8 mouse cellular contexts compared by ENCODE assay signal in genomic region chr1:89580031-89580998, GRCm38 (mm10).
DNase-seq lines count a peak whose midpoint lies in the region; ATAC-seq and TF ChIP-seq lines count a peak whose summit lies in the region.

No protein-coding gene starts in this region.

- DNase-seq in 3134 (ENCODE audit: extremely low read depth, insufficient read length, low spot score) = peak; percentile 81
- peak; percentile 89 for DNase-seq in kidney, postnatal 10 days
- DNase-seq in thymus, postnatal 14 days = peak; percentile 66

- no peak for TF ChIP-seq CTCF in bone marrow macrophage, adult 2 months (IDR thresholded peaks at IDR 0.05; ENCODE audit: low read depth, low read length)
- no peak for TF ChIP-seq CTCF in embryonic fibroblast, embryonic 13.5 days (IDR thresholded peaks at IDR 0.05; ENCODE audit: borderline replicate concordance, insufficient read depth, low read length)

- peaks cover 21% of the 10 kb centered on the region for H3K4me1 ChIP-seq in bone marrow macrophage, adult 2 months (ENCODE audit: control insufficient read depth, insufficient read depth, low read length)
- peaks cover 11% of the 10 kb centered on the region for H3K4me1 ChIP-seq in embryonic fibroblast, embryonic 13.5 days (ENCODE audit: control insufficient read depth, insufficient read depth, low read length)
- H3K4me1 ChIP-seq in heart, embryonic 12.5 days (replicated peaks) = peaks cover 39% of the 10 kb centered on the region
- peaks cover 35% of the 10 kb centered on the region for H3K4me1 ChIP-seq in liver, embryonic 12.5 days
- peaks cover 74% of the 10 kb centered on the region for H3K4me1 ChIP-seq in neural tube, embryonic 12.5 days

- peak overlapping the region; percentile 60 for H3K4me3 ChIP-seq in bone marrow macrophage, adult 2 months (ENCODE audit: insufficient read depth, low read length)
- H3K4me3 ChIP-seq in embryonic fibroblast, embryonic 13.5 days (ENCODE audit: insufficient read depth, low read length) = peak overlapping the region; percentile 40
- peak overlapping the region; percentile 65 for H3K4me3 ChIP-seq in heart, embryonic 12.5 days
- peak overlapping the region; percentile 61 for H3K4me3 ChIP-seq in liver, embryonic 12.5 days
- H3K4me3 ChIP-seq in neural tube, embryonic 12.5 days = peak overlapping the region; percentile 82

- ATAC-seq in heart, embryonic 12.5 days (ENCODE audit: insufficient number of reproducible peaks, low FRiP score) = peak; percentile 69
- ATAC-seq in liver, embryonic 12.5 days = peak; percentile 49; the same call in 1 of the 2 replicates
- ATAC-seq in neural tube, embryonic 12.5 days (ENCODE audit: low FRiP score, low read depth) = peak; percentile 64

- TF ChIP-seq POLR2A in bone marrow macrophage, adult 2 months (IDR thresholded peaks at IDR 0.05; ENCODE audit: borderline replicate concordance, low read depth, low read length) = no peak
- TF ChIP-seq POLR2A in embryonic fibroblast, embryonic 13.5 days (IDR thresholded peaks at IDR 0.05; ENCODE audit: low read depth, low read length) = no peak

- H3K9ac ChIP-seq in heart, embryonic 12.5 days = peak overlapping the region; percentile 77
- peak overlapping the region; percentile 22; the same call in 1 of the 2 replicates for H3K9ac ChIP-seq in liver, embryonic 12.5 days
- H3K9ac ChIP-seq in neural tube, embryonic 12.5 days = peak overlapping the region; percentile 93

- H3K9me3 ChIP-seq in heart, embryonic 12.5 days (replicated peaks) = no peaks in the 10 kb centered on the region
- H3K9me3 ChIP-seq in liver, embryonic 12.5 days (replicated peaks) = no peaks in the 10 kb centered on the region
- no peaks in the 10 kb centered on the region for H3K9me3 ChIP-seq in neural tube, embryonic 12.5 days

- H3K36me3 ChIP-seq in heart, embryonic 12.5 days = no peaks in the 10 kb centered on the region
- H3K36me3 ChIP-seq in liver, embryonic 12.5 days = no peaks in the 10 kb centered on the region
- H3K36me3 ChIP-seq in neural tube, embryonic 12.5 days = no peaks in the 10 kb centered on the region

- under 1% methylated on average over 138 of the region's 146 CpGs for WGBS in heart, embryonic 12.5 days
- under 1% methylated on average over 119 of the region's 146 CpGs for WGBS in liver, embryonic 12.5 days (ENCODE audit: insufficient replicate concordance)
- WGBS in neural tube, embryonic 12.5 days = under 1% methylated on average over 135 of the region's 146 CpGs

- H3K27me3 ChIP-seq in heart, embryonic 12.5 days (replicated peaks) = peaks cover 10% of the 10 kb centered on the region
- H3K27me3 ChIP-seq in liver, embryonic 12.5 days (replicated peaks) = peaks cover 56% of the 10 kb centered on the region
- 0 out of 2 replicates have a peak, but pooled peaks cover 3% of the 10 kb centered on the region for H3K27me3 ChIP-seq in neural tube, embryonic 12.5 days (replicated peaks)

- H3K27ac ChIP-seq in bone marrow macrophage, adult 2 months (ENCODE audit: insufficient read depth, low read depth, low read length) = no peak overlapping the region
- H3K27ac ChIP-seq in embryonic fibroblast, embryonic 13.5 days (ENCODE audit: insufficient read depth, low read length) = no peak overlapping the region
- 0 out of 2 replicates have a peak overlapping the region, but pooled peaks have one; percentile 43 for H3K27ac ChIP-seq in heart, embryonic 12.5 days (ENCODE audit: poor library complexity, severe bottlenecking)
- no peak overlapping the region for H3K27ac ChIP-seq in liver, embryonic 12.5 days
- peak overlapping the region; percentile 94 for H3K27ac ChIP-seq in neural tube, embryonic 12.5 days

- peak overlapping the region; percentile 100 for H3K4me2 ChIP-seq in heart, embryonic 12.5 days
- peak overlapping the region; percentile 84 for H3K4me2 ChIP-seq in liver, embryonic 12.5 days
- H3K4me2 ChIP-seq in neural tube, embryonic 12.5 days (replicated peaks) = peak overlapping the region; percentile 99

Comparison
In these comparisons a context has a peak if more than half of its experiments do, and no peak if none do; other contexts are left out.
1. H3K27ac ChIP-seq: peak in heart, embryonic 12.5 days (single experiment) and neural tube, embryonic 12.5 days (single experiment); none in bone marrow macrophage, adult 2 months (single experiment), embryonic fibroblast, embryonic 13.5 days (single experiment) and liver, embryonic 12.5 days (single experiment).
2. H3K9ac ChIP-seq: peak in every context shown above with its lines; median percentile 93 in neural tube, embryonic 12.5 days; 77 in heart, embryonic 12.5 days; 22 in liver, embryonic 12.5 days.
3. Peak in every context shown above with its lines, with median percentiles within 50 percentile points of each other: DNase-seq, H3K4me3 ChIP-seq, ATAC-seq and H3K4me2 ChIP-seq.